In genomic region chr19:11965023-11965942, GRCm38 (mm10) we compare ENCODE assay signal across 1 mouse cellular context.
TF ChIP-seq lines count a peak whose summit lies in the region.

Osbp (plus strand) TSS chr19:11965941.

TF ChIP-seq in CH12.LX, 34 proteins besides CTCF, POLR2A, EP300 and RAD21 (continued from another document):
- TF ChIP-seq E2F4 (IDR thresholded peaks at IDR 0.05; ENCODE audit: insufficient replicate concordance, low read depth, low read length): no peak
- TF ChIP-seq SMC3 (IDR thresholded peaks at IDR 0.05; ENCODE audit: low read depth, low read length): no peak
- TF ChIP-seq RCOR1 (conservative IDR thresholded peaks at IDR 0.05; ENCODE audit: low read depth, low read length): no peak
- peak; percentile 88 for TF ChIP-seq ELF1 (IDR thresholded peaks at IDR 0.05; ENCODE audit: low read depth, low read length)
- peak; percentile 60 for TF ChIP-seq BHLHE40 (IDR thresholded peaks at IDR 0.05; ENCODE audit: low read depth, low read length)
- TF ChIP-seq JUND (conservative IDR thresholded peaks at IDR 0.05; ENCODE audit: low read depth, low read length): peak; percentile 50
- TF ChIP-seq ZMIZ1 (IDR thresholded peaks at IDR 0.05; ENCODE audit: low read depth, low read length): peak; percentile 82; the same call in 1 of the 2 replicates
- peak; percentile 81; the same call in 1 of the 2 replicates for TF ChIP-seq POLR2AphosphoS2 (IDR thresholded peaks at IDR 0.05; ENCODE audit: low read depth, low read length)
- 0 out of 2 replicates have a peak, but pooled peaks have one; percentile 38 for TF ChIP-seq UBTF (IDR thresholded peaks at IDR 0.05; ENCODE audit: low read depth, low read length)
- no peak for TF ChIP-seq CHD1 (IDR thresholded peaks at IDR 0.05; ENCODE audit: low read depth, low read length)
- no peak for TF ChIP-seq ETS1 (conservative IDR thresholded peaks at IDR 0.05; ENCODE audit: low read depth, low read length)
- TF ChIP-seq USF1 (IDR thresholded peaks at IDR 0.05; ENCODE audit: low read depth, low read length): peak; percentile 77
- peak; percentile 84 for TF ChIP-seq SIN3A (IDR thresholded peaks at IDR 0.05; ENCODE audit: low read length)
